Mouse (Mus musculus): ENCODE results near the gene Unc13c. TPM values are rescaled to one million over a fixed set of nuclear protein-coding genes. Genes with fewer than 3 reads are reported as not detected.

The Unc13c gene
- 0.24 TPM for polyA plus RNA-seq (2014; fragmentation: Illumina TruSeq; extraction: RNeasy Lipid Tissue Mini Kit (QIAGEN cat#74804); ENCODE audit: low read depth, low replicate concordance)

DNA sequence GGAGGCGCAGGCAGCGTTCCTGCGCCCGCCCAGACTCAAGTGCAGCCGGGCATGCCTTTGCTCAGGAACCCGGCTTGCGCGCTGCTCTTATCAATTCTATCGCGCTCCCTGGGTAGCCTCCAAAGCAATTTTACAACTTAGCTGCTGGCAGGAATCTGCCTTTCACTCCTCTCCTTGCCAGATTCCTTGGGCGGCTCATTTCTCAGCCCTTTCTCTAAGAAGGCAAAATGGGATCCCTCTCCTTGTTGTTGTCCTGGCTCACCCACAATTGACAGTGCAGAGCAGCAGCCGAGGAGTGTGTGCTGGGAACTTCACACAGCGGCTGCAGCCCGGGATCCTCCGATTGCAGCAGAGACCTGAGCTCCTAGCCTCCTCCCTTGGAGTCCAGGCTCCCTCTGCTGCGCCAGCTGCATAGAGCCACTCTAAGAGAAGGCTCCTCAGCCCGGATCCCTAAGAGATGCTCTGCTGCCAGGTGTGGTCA, at the start of gene Unc13c:
TSS of gene Unc13c (minus strand) at position 326 of the 481 bp plus-strand sequence.

Other genes with a start within 250 kb of the Unc13c start
- not detected for gene Wdr72, start 141.4 kb upstream of the Unc13c start, polyA plus RNA-seq (2014; fragmentation: Illumina TruSeq; extraction: RNeasy Lipid Tissue Mini Kit (QIAGEN cat#74804); ENCODE audit: low read depth, low replicate concordance)

All from testis, adult 10 weeks (tissue).